Mouse (Mus musculus) kidney, adult 2 months (tissue): ENCODE data around the gene Il13. TPM values are rescaled to one million over a fixed set of nuclear protein-coding genes. Genes with fewer than 3 reads are reported as not detected.
A peak's percentile ranks its signal among the peaks of the same experiment; 100 is the strongest.

Experiments
- DNase-seq: peaks from one replicate; pipeline ENCODE4 v3.0.0; 2021
- H3K27ac ChIP-seq: fragments of 200-500 bp; 2 replicates; pipeline ENCODE4 v1.5.1; 2012; ENCODE audit warnings: low read depth, low read length, control low read depth, inconsistent platforms; ENCODE audit not compliant: insufficient read depth
- H3K27me3 ChIP-seq: fragments of 200-500 bp; replicated peaks from 2 replicates; pipeline ENCODE4 v1.6.1; 2012; ENCODE audit warnings: mild to moderate bottlenecking, moderate library complexity, low read length, inconsistent platforms; ENCODE audit not compliant: control insufficient read depth, insufficient read depth
- H3K36me3 ChIP-seq: fragments of 200-500 bp; 2 replicates; pipeline ENCODE4 v1.6.1; 2012; ENCODE audit warnings: mild to moderate bottlenecking, moderate library complexity, low read length, inconsistent platforms; ENCODE audit not compliant: control insufficient read depth, insufficient read depth
- H3K4me1 ChIP-seq: fragments of 200-500 bp; 2 replicates; pipeline ENCODE4 v1.6.1; 2011; ENCODE audit warnings: low read length; ENCODE audit not compliant: control insufficient read depth, insufficient read depth
- H3K4me3 ChIP-seq: fragments of 200-500 bp; 2 replicates; pipeline ENCODE4 v1.5.1; 2011; ENCODE audit warnings: mild to moderate bottlenecking, low read depth, low read length, control low read depth; ENCODE audit not compliant: insufficient read depth
- CTCF ChIP-seq: fragments of 200-500 bp; conservative IDR thresholded peaks from 2 replicates; pipeline ENCODE4 v1.5.1; 2011; ENCODE audit warnings: low read depth, mild to moderate bottlenecking, control low read depth, low read length, moderate library complexity, mixed read lengths; ENCODE audit not compliant: insufficient read depth, insufficient read length
- POLR2A ChIP-seq: fragments of 200-500 bp; IDR thresholded peaks from one replicate; pipeline ENCODE4 v1.6.1; 2011; ENCODE audit warnings: low read depth, low read length, control low read depth
- WGBS: fragments of 180-500 bp; shearing (Covaris S2); methylation state at CpG from one replicate; pipeline ENCODE4 v1.1.7; 2018; 5-methylcytosine and 5-hydroxymethylcytosine counted together
- polyA plus RNA-seq: library from polyadenylated mRNA; depleted of rRNA; stranded (reverse); fragments of >200 nt; gene quantifications from 2 replicates; pipeline ENCODE4 v1.2.3, GENCODE M21; 2012

Gene Il13
- polyA plus RNA-seq, 1 experiment, result not detected

DNA sequence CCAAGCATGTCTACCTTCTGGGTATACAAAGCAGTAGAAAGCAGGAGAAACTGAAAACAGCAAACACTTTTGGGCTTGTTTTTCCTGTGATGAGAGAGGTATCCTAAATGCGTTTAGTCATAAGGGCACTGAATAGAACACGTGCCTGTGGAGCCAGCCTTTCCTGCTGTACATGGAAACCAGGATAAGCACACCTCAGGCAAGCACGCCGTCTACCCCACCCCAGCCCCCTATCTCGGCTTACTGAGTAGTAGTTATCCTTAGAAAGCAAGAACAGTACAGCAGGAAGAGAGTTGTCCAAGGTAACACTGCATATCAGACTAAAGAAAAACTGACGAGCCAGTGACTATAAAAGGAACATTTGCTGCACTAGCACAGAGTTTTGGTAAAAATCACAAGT is 23.3 kb upstream of the Il13 start:
- Histone ChIP-seq H3K36me3 (no peaks in the 10 kb centered on the region), H3K4me1 (no peaks in the 10 kb centered on the region), H3K27me3 (no peaks in the 10 kb centered on the region), H3K27ac (no peak overlapping the region), H3K4me3 (no peak overlapping the region)
- TF ChIP-seq POLR2A (no peak), CTCF (no peak)
- WGBS, result 84% methylated on average over 6 of the region's 6 CpGs
- DNase-seq, result no peak

- TF ChIP-seq CTCF, result no peak
- no peak for TF ChIP-seq POLR2A
- H3K4me1 ChIP-seq, result no peaks in the 10 kb centered on the region
- no peak for DNase-seq
- H3K4me3 ChIP-seq, result no peak overlapping the region
- no peaks in the 10 kb centered on the region for H3K27me3 ChIP-seq
- WGBS, result 77% methylated on average over 8 of the region's 8 CpGs
- no peaks in the 10 kb centered on the region for H3K36me3 ChIP-seq
- no peak overlapping the region for H3K27ac ChIP-seq
Measured at GRCm38 (mm10) chr11:53657381-53657780, 22.9 kb upstream of the Il13 start.

DNA sequence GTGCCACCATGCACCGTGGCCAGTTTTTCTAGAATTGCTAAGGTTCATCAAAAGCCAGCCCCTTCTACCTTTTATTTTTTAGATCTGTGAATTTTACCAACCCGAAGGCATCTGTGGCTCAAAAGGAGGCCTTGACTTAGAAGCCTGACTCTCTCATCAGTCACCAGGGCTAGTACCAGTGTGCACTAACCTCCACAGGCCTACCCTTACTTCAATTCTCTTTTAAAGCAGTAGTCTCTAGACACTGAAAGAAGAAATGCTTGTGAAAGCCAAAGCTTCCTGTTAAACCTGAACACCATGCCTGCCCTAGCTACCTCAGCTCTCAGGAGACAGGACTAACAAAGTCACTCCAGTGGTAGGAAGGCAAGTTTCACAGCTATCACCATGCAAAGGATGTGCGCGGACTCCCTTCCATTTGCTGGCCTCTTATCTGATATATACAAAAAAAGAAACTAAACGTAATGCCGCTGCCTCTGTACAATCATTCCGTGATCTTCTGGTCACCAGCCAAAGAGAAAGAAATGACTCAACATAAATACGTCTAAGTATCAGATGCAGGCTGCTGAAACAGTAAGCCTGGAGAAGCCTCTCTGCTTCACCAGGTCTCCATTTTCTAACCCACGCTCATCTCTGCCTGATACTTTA is 22.2 kb upstream of the Il13 start:
- WGBS, result 85% methylated on average over 9 of the region's 9 CpGs

DNA sequence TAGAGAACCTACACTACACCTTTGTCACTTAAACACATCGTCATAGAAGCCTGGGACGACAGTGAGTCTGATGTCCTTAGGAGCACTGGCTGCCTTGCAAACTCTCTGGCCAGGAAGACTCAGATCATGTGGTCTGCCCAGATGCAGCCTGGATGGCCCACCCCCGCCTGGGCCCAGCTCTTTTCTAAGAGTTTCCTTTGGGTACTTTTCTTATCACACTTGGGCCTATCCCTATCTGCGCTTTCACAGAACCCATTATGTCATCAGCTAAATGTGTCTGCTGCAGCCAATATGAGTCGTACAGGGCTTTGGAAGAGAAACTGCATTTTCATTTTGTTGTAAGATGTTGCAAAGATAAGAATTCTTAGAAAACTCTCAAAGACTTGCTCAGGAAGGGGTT is 20.5 kb upstream of the Il13 start:
- DNase-seq, result no peak
- no peaks in the 10 kb centered on the region for H3K4me1 ChIP-seq
- WGBS, result 91% methylated on average over 5 of the region's 5 CpGs
- H3K4me3 ChIP-seq, result no peak overlapping the region
- no peaks in the 10 kb centered on the region; the same call in 1 of the 2 replicates for H3K36me3 ChIP-seq
- TF ChIP-seq POLR2A (no peak), CTCF (no peak)
- H3K27ac ChIP-seq, result no peak overlapping the region
- no peaks in the 10 kb centered on the region for H3K27me3 ChIP-seq

More for the DNA sequence above, 22.2 kb upstream of the Il13 start:
- H3K4me1 ChIP-seq, result no peaks in the 10 kb centered on the region
- H3K4me3 ChIP-seq, result no peak overlapping the region
- H3K27ac ChIP-seq, result no peak overlapping the region
- no peaks in the 10 kb centered on the region; the same call in 1 of the 2 replicates for H3K36me3 ChIP-seq
- no peak for TF ChIP-seq POLR2A
- no peak for TF ChIP-seq CTCF
- H3K27me3 ChIP-seq, result no peaks in the 10 kb centered on the region
- DNase-seq, result no peak

- Histone ChIP-seq H3K36me3 (no peaks in the 10 kb centered on the region; the same call in 1 of the 2 replicates), H3K27ac (no peak overlapping the region), H3K4me1 (no peaks in the 10 kb centered on the region), H3K4me3 (no peak overlapping the region), H3K27me3 (no peaks in the 10 kb centered on the region)
- no peak for DNase-seq
- 92% methylated on average over 2 of the region's 2 CpGs for WGBS
- TF ChIP-seq CTCF (no peak), POLR2A (no peak)
Measured at GRCm38 (mm10) chr11:53652427-53652826, 17.9 kb upstream of the Il13 start.

DNA sequence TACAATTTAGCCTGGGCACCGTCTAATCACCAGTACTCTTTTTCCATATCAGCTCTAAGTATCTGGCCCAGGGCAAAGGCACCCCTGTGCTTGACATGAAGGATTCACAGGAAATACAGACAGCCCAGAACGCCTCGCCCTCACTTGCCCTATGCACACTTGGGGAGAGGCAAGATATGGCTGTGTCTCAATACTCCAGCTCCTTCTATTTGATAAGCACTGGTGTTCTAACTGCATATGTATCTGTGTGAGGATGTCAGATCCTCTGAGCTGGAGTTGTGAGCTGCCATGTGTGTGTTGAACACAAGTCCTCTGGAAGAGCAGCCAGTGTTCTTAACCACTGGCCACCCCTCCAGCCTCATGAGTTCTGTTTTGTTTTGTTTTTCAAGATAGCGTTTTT is 16.9 kb upstream of the Il13 start:
- no peaks in the 10 kb centered on the region; the same call in 1 of the 2 replicates for H3K36me3 ChIP-seq
- 91% methylated on average over 4 of the region's 4 CpGs for WGBS
- no peak overlapping the region for H3K4me3 ChIP-seq
- no peak overlapping the region for H3K27ac ChIP-seq
- H3K4me1 ChIP-seq, result no peaks in the 10 kb centered on the region
- TF ChIP-seq POLR2A (no peak), CTCF (no peak)
- H3K27me3 ChIP-seq, result no peaks in the 10 kb centered on the region
- DNase-seq, result no peak

- peak; percentile 12 for DNase-seq
- H3K27ac ChIP-seq, result no peak overlapping the region
- no peaks in the 10 kb centered on the region for H3K36me3 ChIP-seq
- TF ChIP-seq POLR2A, result no peak
- TF ChIP-seq CTCF, result no peak
- WGBS, result 43% methylated on average over 5 of the region's 5 CpGs
- H3K4me1 ChIP-seq, result no peaks in the 10 kb centered on the region
- H3K27me3 ChIP-seq, result no peaks in the 10 kb centered on the region
- no peak overlapping the region for H3K4me3 ChIP-seq
Measured at GRCm38 (mm10) chr11:53644017-53644416, 9.5 kb upstream of the Il13 start.
